Mouse (Mus musculus): ENCODE results near the gene Srsf5.
A peak's percentile ranks its signal among the peaks of the same experiment; 100 is the strongest.

The Srsf5 gene

DNA sequence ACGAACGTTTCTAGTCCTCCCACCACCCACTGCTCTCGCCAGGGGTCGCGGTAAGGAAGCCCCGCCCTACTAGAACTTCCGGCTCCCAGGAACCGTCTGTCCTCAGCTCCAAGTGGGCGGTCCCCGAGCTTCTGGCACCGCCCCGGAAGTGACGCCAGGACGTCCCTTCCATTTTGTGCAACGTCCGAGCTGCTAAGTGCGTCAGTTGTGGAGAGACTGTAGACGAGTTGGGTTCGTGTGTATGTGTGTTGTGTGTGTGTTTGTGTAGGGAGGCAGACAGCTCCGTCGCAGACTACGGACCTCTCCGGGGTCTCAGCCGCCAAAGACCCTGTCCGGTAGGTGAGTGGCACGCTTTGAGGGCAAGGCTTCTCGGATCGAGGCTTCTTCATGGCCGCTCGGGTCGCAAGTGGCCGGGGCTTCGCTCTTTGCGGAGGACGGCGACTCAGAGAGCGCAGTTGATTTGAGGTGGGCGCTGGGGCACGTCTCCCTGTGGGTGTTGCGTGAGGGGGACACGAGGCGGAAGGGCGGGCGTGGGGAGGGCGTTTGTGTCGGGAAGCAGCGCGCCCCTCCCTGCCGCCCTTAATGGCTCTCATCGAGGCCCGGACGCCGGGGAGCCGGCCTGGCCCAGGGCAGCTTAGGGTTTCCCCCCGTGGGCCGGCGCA is at the start of gene Srsf5:
Gene Srsf5, plus strand, starts transcription at position 171 of the 662 bp plus-strand sequence.
- peak; percentile 84 for ATAC-seq (ENCODE audit: insufficient number of reproducible peaks, low FRiP score, low TSS enrichment)

DNA sequence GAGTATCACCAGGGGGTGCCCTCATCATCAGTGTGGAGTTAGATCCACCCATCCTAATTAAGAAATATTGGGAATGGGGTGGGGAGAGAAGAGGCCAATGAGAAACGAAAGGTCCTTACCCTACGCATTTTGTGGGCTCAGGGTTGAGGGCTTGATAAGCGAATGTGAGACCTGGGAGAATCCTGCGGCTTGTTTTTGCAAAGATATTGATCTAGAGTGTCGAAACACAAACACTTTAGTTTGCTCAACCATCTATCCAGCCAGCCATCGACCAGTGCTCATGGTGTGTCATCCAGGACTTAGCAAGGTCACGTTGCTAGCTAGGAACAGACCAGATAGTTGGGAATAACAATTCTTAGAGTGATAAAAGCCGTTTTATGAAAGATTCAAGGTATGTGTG is 35.7 kb upstream of the Srsf5 start:
- ATAC-seq (ENCODE audit: insufficient number of reproducible peaks, low FRiP score, low TSS enrichment) = no peak

DNA sequence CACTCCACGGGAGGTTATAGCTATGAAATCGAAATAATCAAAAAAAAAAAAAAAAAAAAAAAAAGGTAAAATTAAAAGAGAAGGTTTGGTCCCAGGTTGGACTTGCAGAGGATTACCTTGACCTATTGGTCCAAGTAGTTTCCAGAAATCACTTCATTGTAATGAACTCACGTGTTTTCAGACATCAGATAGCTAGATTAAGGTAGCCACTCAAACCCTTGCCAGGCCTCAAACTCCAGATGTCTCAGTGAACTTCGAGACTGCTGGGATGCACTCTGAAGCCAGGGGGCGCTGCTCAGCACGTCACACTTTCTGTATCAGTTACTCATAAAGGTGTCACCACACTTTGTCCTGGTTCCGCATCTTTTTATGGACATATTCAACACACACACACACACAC is 27.5 kb upstream of the Srsf5 start:
- ATAC-seq (ENCODE audit: insufficient number of reproducible peaks, low FRiP score, low TSS enrichment) = no peak

GRCm38 (mm10) chr12:80921301-80921700 is 24.0 kb upstream of the Srsf5 start:
- no peak for ATAC-seq (ENCODE audit: insufficient number of reproducible peaks, low FRiP score, low TSS enrichment)

DNA sequence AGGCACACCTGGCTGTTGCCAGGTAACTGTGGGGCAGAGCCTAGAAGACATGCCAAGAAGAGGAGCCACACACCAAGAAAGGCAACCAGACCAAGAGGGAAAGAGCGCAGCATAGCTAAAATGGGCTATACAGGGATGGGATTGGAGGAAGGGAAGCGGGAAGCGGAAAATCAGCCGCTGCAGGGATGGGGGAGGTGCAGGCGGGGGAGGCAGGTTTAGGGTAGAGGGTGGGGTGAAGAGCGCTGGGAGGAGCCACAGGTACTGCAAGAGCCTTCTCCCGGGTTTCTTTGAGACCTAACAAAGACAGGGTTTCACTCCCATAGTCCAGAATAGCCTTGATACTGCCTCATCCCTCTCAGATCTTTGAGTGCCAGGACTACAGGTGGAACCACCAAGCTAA is 22.4 kb upstream of the Srsf5 start:
- ATAC-seq (ENCODE audit: insufficient number of reproducible peaks, low FRiP score, low TSS enrichment) = no peak

DNA sequence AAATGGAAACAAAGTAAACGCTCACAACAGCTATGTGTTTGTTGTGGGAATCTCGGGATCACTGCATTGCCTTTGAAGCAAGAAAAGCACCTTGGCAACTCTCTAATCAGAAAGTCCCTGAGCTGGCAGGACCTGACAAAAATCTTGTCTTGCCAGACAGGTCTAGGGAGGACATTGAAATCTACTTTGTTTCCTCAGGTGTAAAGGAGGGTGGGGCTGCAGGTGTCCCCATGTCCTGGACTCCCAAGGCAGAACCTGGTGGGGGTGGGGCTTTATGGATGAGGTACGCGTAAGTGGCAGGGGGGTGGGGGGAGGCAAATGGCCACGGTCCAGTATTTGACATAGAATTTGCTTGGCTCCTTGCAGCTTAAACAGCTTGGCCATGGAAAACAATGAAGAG is 21.7 kb upstream of the Srsf5 start:
- no peak for ATAC-seq (ENCODE audit: insufficient number of reproducible peaks, low FRiP score, low TSS enrichment)

DNA sequence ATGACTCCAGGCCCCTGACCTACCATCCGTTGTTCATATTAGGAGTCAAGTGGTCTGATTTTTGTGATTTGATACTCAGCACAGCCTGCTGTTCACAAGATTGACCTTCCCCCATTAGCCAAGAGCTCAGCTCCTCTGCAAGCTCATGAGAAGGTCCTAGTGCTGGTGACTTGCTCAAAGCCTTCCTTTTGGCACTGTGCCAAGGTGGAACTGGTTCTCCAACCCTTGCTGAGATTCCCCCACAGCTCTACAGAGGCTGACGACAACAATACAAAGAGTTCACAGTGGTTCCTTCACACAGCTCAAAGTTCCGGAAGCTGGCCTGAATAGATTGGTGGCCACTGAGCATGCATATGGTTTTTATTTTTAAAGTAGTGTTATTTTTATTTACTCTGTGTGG is 21.1 kb upstream of the Srsf5 start:
- no peak for ATAC-seq (ENCODE audit: insufficient number of reproducible peaks, low FRiP score, low TSS enrichment)

- ATAC-seq (ENCODE audit: insufficient number of reproducible peaks, low FRiP score, low TSS enrichment) = no peak
Observed at GRCm38 (mm10) chr12:80925919-80926318, 19.4 kb upstream of the Srsf5 start.

- ATAC-seq (ENCODE audit: insufficient number of reproducible peaks, low FRiP score, low TSS enrichment) = no peak
Observed at GRCm38 (mm10) chr12:80926550-80926949, 18.8 kb upstream of the Srsf5 start.

DNA sequence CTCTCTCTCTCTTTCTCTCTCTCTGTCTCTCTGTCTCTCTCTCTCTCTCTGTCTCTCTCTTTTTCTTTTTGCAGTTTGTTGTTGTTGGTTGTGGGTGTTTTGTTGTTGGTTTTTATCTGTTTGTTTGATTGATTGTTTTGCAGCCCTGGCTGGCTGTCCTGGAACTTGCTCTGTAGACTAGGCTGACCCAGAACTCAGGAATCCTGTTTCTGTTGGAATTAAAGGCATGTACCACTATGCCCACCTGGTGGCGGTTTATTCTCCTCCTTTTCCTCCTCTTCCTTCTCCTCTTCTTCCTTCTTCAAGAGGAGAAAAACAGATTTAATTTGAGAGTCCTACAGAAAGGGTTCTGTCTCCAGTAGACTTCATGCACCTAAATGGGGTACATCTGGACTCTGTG is 17.8 kb upstream of the Srsf5 start:
- ATAC-seq (ENCODE audit: insufficient number of reproducible peaks, low FRiP score, low TSS enrichment) = no peak

DNA sequence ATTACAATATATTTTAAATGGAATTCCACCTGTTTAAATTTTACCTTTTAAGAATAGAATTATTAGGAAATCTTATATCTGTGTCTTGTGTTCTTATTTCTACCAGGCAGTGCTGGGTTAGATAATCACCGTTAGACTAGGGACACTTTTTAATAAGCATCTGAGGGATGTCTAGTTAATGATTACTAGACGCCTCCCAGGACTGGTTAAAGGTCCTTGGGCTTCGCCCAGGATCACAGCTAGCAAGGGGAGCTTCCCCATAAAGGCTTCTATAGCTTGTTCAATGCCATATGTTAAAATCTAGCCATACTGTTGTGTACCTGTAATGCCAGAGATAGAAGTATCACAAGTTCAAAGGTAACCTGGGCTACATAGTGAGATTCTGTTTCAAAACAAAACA is 16.4 kb upstream of the Srsf5 start:
- ATAC-seq (ENCODE audit: insufficient number of reproducible peaks, low FRiP score, low TSS enrichment) = no peak

DNA sequence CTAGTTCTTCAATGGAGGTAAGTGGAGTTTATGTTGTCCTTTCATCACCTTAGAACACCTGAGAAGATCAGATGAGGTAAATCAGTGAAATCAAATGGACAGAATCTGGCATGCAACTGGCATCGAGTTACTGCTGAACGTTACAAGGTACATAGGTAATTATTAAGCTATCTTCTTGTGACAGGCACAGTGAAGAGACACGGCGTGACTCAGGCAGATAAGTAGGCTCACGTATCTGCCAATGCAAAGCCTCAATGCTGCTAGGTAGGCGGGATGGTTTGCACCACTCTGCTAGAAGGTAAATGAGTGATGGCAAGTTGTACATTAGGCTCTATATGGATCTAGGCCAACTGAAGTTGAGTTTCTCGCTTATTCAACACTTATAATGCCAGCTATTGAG is 15.2 kb upstream of the Srsf5 start:
- no peak for ATAC-seq (ENCODE audit: insufficient number of reproducible peaks, low FRiP score, low TSS enrichment)

GRCm38 (mm10) chr12:80931402-80932140 is 13.7 kb upstream of the Srsf5 start:
- no peak for ATAC-seq (ENCODE audit: insufficient number of reproducible peaks, low FRiP score, low TSS enrichment)

GRCm38 (mm10) chr12:80932865-80933264 is 12.4 kb upstream of the Srsf5 start:
- ATAC-seq (ENCODE audit: insufficient number of reproducible peaks, low FRiP score, low TSS enrichment) = no peak

- no peak for ATAC-seq (ENCODE audit: insufficient number of reproducible peaks, low FRiP score, low TSS enrichment)
Observed at GRCm38 (mm10) chr12:80936751-80937150, 8.6 kb upstream of the Srsf5 start.

GRCm38 (mm10) chr12:80937331-80938029 is 7.8 kb upstream of the Srsf5 start:
- no peak for ATAC-seq (ENCODE audit: insufficient number of reproducible peaks, low FRiP score, low TSS enrichment)

GRCm38 (mm10) chr12:80938642-80939041 is 6.7 kb upstream of the Srsf5 start:
- ATAC-seq (ENCODE audit: insufficient number of reproducible peaks, low FRiP score, low TSS enrichment) = no peak

DNA sequence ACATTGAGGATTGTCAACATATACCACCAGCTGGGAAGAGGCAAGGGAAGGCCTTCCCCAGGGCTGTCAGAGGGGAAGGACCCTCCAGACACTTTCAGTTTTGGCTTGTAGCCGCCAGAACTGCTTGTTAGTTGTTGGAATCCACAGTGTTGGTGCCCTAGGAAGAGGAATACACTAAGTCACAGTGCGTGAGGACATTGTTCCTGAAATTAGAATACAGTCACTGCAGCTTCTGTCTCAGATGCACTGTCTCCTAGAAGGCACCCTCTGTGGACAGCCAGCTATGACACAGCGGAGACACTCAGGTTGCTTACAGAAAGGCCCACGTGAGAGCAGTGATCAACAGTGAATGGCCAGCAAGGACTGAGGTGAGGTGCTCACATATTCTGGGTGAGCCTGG is 6.1 kb upstream of the Srsf5 start:
- no peak for ATAC-seq (ENCODE audit: insufficient number of reproducible peaks, low FRiP score, low TSS enrichment)

DNA sequence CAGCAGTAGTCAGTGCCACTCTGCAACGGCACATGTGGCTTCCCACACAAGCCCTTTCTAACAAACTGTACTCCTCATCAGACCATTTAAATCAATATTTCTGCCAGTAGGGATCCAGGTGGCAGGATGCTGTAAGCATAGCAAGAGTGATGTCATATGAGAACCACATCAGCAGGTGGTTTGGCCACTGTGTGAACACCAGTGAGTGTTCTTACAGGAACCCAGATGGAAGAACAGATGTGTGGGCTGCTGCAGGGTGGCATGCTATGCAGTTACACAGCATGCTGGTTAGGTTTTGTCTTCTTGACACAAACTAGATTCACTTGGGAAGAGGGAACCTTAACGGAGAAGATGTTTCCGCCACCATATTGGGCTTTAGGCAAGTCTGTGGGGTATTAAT is 3.4 kb upstream of the Srsf5 start:
- ATAC-seq (ENCODE audit: insufficient number of reproducible peaks, low FRiP score, low TSS enrichment) = no peak

DNA sequence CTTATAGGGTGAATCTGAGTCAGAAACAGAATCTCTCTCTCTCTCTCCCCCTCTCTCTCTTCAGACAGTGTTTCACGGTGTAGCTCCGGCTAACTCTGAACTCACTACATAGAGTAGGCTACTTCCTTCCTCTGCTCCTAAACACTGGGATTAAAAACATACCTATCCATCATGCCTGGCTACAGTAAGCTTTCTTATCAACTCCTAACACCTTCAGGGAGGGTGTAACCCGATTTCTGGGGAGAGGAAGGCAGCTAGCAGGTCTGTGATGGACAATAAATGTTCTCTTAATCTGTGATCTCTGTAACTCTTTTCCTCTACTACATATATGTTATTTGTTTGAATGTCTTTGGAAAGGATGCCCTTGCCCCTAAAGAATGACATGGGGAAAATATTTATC is 1.9 kb upstream of the Srsf5 start:
- ATAC-seq (ENCODE audit: insufficient number of reproducible peaks, low FRiP score, low TSS enrichment) = no peak

- no peak for ATAC-seq (ENCODE audit: insufficient number of reproducible peaks, low FRiP score, low TSS enrichment)
Observed at GRCm38 (mm10) chr12:80944204-80944603, 1.1 kb upstream of the Srsf5 start.

DNA sequence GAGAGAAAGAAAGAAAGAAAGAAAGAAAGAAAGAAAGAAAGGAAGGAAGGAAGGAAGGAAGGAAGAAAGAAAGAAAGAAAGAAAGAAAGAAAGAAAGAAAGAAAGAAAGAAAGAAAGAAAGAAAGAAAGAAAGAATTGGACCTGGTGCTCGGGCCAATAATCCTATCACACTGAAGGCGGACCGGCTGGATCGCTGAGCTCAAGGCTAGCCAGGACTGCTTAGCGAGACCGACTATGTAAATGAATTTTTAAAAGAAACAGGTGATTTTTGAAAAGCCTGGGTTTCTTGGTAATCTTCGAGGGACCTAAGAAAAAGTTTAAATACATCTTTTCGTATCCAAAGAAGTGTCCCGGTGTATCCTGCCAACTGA is 356 bp upstream of the Srsf5 start:
- peak; percentile 7; the same call in 1 of the 2 replicates for ATAC-seq (ENCODE audit: insufficient number of reproducible peaks, low FRiP score, low TSS enrichment)
